Mouse (Mus musculus) hindbrain, embryonic 15.5 days (tissue): Measurements from ENCODE around the gene Sorbs2. TPM values are rescaled to one million over a fixed set of nuclear protein-coding genes. Genes with fewer than 3 reads are reported as not detected.

ENCODE experiments used
- ATAC-seq: fragments of 200-750 bp; cut with Nextera tagmentation; 2 replicates; pipeline ENCODE4 v1.8.0; 2017; ENCODE audit warnings: low read depth, moderate number of reproducible peaks, moderate TSS enrichment; ENCODE audit not compliant: low FRiP score
- H3K27ac ChIP-seq: fragments of 300-500 bp; sonication (generic); replicated peaks from 2 replicates; pipeline ENCODE4 v1.5.1; 2015; ENCODE audit warnings: mild to moderate bottlenecking, inconsistent platforms
- H3K27me3 ChIP-seq: fragments of 300-500 bp; sonication (generic); 2 replicates; pipeline ENCODE4 v1.6.1; 2015; ENCODE audit warnings: control low read depth, inconsistent platforms
- H3K36me3 ChIP-seq: fragments of 300-500 bp; sonication (generic); 2 replicates; pipeline ENCODE4 v1.6.1; 2015; ENCODE audit warnings: control low read depth, inconsistent platforms
- H3K4me1 ChIP-seq: fragments of 300-500 bp; sonication (generic); replicated peaks from 2 replicates; pipeline ENCODE4 v1.6.1; 2015; ENCODE audit warnings: control low read depth, inconsistent platforms
- H3K4me2 ChIP-seq: fragments of 300-500 bp; sonication (generic); 2 replicates; pipeline ENCODE4 v1.6.1; 2015; ENCODE audit warnings: moderate library complexity, mild to moderate bottlenecking, inconsistent platforms
- H3K4me3 ChIP-seq: fragments of 300-500 bp; sonication (generic); 2 replicates; pipeline ENCODE4 v1.5.1; 2015; ENCODE audit warnings: mild to moderate bottlenecking, inconsistent platforms
- H3K9ac ChIP-seq: fragments of 300-500 bp; sonication (generic); 2 replicates; pipeline ENCODE4 v1.6.1; 2015; ENCODE audit warnings: inconsistent platforms
- H3K9me3 ChIP-seq: fragments of 300-500 bp; sonication (generic); 2 replicates; pipeline ENCODE4 v1.6.1; 2016; ENCODE audit warnings: control low read depth, inconsistent platforms
- WGBS: fragments of 180-500 bp; shearing (Covaris S2); methylation state at CpG from one replicate; pipeline ENCODE4 v1.1.7; 2015; 5-methylcytosine and 5-hydroxymethylcytosine counted together
- polyA plus RNA-seq: library from polyadenylated mRNA; unstranded; fragments of >200 nt; fragmentation: Nextera tagmentation; extraction: Ambion mirVana; gene quantifications from 2 replicates; pipeline ENCODE4 v1.2.1, GENCODE M21; 2015

Gene Sorbs2
- polyA plus RNA-seq, 1 experiment from 2014 or later: 54.5 TPM

GRCm38 (mm10) chr8:45876397-45876796 is 368.8 kb downstream of the Sorbs2 start:
- Histone ChIP-seq H3K9ac (no peak overlapping the region), H3K4me1 (peaks cover 9% of the 10 kb centered on the region), H3K4me3 (no peak overlapping the region), H3K36me3 (no peaks in the 10 kb centered on the region), H3K4me2 (no peak overlapping the region), H3K27me3 (no peaks in the 10 kb centered on the region), H3K27ac (no peak overlapping the region), H3K9me3 (no peaks in the 10 kb centered on the region)
- WGBS: 65% methylated on average over 5 of the region's 5 CpGs
- ATAC-seq: no peak

Other genes with a start within 250 kb of the Sorbs2 start
- gene F11, start 245.8 kb upstream of the Sorbs2 start, polyA plus RNA-seq: not detected in 2 replicates
- gene Klkb1, start 212.9 kb upstream of the Sorbs2 start, polyA plus RNA-seq: 0.04 TPM in 1 of 2 replicates, not detected in the other
- gene Gm45753, start 199.3 kb upstream of the Sorbs2 start, polyA plus RNA-seq: not detected in 2 replicates
- 1.2 and 1.5 TPM in 2 replicates for gene Cyp4v3, start 174.6 kb upstream of the Sorbs2 start, polyA plus RNA-seq
- gene Fam149a, start 125.5 kb upstream of the Sorbs2 start, polyA plus RNA-seq: 12.3 and 13.8 TPM in 2 replicates
- gene Tlr3, start 96.7 kb upstream of the Sorbs2 start, polyA plus RNA-seq: 0.74 and 1.4 TPM in 2 replicates